Mouse (Mus musculus) spleen, adult 2 months (tissue): ENCODE data around the gene Gcm2.

Experiments
- CTCF ChIP-seq: fragments of 200-500 bp; IDR thresholded peaks from 2 replicates; pipeline ENCODE4 v1.5.1; 2011; ENCODE audit warnings: mild to moderate bottlenecking, inconsistent platforms; ENCODE audit not compliant: insufficient read depth, insufficient read length, insufficient replicate concordance; ENCODE audit errors: extremely low read depth
- POLR2A ChIP-seq: fragments of 200-500 bp; IDR thresholded peaks from 2 replicates; pipeline ENCODE4 v1.6.1; 2011; ENCODE audit warnings: low read depth, low read length, inconsistent platforms

DNA sequence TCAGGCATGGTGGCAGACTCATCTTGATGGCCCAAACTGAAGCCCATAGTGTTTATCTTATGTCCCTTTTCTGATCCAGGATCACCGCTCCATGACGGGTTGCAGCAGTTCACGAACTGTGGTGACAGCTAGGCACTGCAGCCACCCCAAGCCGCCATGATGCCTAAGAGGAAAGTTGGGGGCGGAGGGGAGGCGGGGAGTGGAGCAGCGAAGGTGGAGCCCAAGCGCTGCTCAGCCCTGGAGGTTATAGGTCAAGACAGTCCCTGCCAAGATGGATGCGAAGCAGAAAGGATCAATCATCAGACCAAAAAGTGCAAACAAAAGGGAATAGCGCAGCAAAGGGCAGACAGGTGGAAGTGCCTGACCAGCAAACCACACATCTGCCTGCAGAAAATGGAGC is 19.6 kb downstream of the Gcm2 start:
- TF ChIP-seq CTCF = no peak
- TF ChIP-seq POLR2A = no peak
